Mouse (Mus musculus) intestine, embryonic 14.5 days (tissue): ENCODE results near the gene Drg1. TPM values are rescaled to one million over a fixed set of nuclear protein-coding genes. Genes with fewer than 3 reads are reported as not detected.

Source experiments
- ATAC-seq: fragments of 200-750 bp; cut with Nextera tagmentation; replicated peaks from 2 replicates; pipeline ENCODE4 v1.8.0; 2017; ENCODE audit warnings: low read depth, moderate number of reproducible peaks, moderate TSS enrichment, moderate library complexity; ENCODE audit not compliant: low FRiP score, low TSS enrichment
- DNase-seq: peaks from one replicate; pipeline ENCODE4 v3.0.0-alpha.2; 2018; ENCODE audit warnings: low spot score
- H3K27ac ChIP-seq: fragments of 300-500 bp; sonication (generic); 2 replicates; pipeline ENCODE4 v1.5.1; 2014; ENCODE audit warnings: low read depth, mild to moderate bottlenecking, control low read depth
- H3K27me3 ChIP-seq: fragments of 300-500 bp; sonication (generic); replicated peaks from 2 replicates; pipeline ENCODE4 v1.6.1; 2014; ENCODE audit warnings: low read length, control low read depth; ENCODE audit not compliant: control insufficient read depth, insufficient read depth
- H3K36me3 ChIP-seq: fragments of 300-500 bp; sonication (generic); 2 replicates; pipeline ENCODE4 v1.6.1; 2014; ENCODE audit warnings: low read length, control low read depth; ENCODE audit not compliant: control insufficient read depth, insufficient read depth
- H3K4me1 ChIP-seq: fragments of 300-500 bp; sonication (generic); replicated peaks from 2 replicates; pipeline ENCODE4 v1.6.1; 2014; ENCODE audit warnings: low read length, control low read depth, mixed read lengths; ENCODE audit not compliant: control insufficient read depth, insufficient read depth
- H3K4me2 ChIP-seq: fragments of 300-500 bp; sonication (generic); 2 replicates; pipeline ENCODE4 v1.6.1; 2014; ENCODE audit warnings: low read length
- H3K4me3 ChIP-seq: fragments of 300-500 bp; sonication (generic); 2 replicates; pipeline ENCODE4 v1.5.1; 2014; ENCODE audit warnings: low read depth, low read length, control low read depth, mixed read lengths
- H3K9ac ChIP-seq: fragments of 300-500 bp; sonication (generic); 2 replicates; pipeline ENCODE4 v1.6.1; 2014; ENCODE audit warnings: mild to moderate bottlenecking, low read length
- H3K9me3 ChIP-seq: fragments of 300-500 bp; sonication (generic); 2 replicates; pipeline ENCODE4 v1.6.1; 2016; ENCODE audit warnings: low read length, control low read depth; ENCODE audit not compliant: control insufficient read depth
- WGBS: fragments of 180-500 bp; shearing (Covaris S2); extraction: QIAGEN DNeasy Blood & Tissue Kit; methylation state at CpG from one replicate; pipeline ENCODE4 v1.1.7; 2014; 5-methylcytosine and 5-hydroxymethylcytosine counted together
- polyA plus RNA-seq: library from polyadenylated mRNA; unstranded; fragments of >200 nt; fragmentation: Nextera tagmentation; extraction: Ambion mirVana; gene quantifications from 2 replicates; pipeline ENCODE4 v1.2.1, GENCODE M21; 2014

Drg1 gene
- polyA plus RNA-seq, 1 experiment from 2014 or later: 221 TPM

DNA sequence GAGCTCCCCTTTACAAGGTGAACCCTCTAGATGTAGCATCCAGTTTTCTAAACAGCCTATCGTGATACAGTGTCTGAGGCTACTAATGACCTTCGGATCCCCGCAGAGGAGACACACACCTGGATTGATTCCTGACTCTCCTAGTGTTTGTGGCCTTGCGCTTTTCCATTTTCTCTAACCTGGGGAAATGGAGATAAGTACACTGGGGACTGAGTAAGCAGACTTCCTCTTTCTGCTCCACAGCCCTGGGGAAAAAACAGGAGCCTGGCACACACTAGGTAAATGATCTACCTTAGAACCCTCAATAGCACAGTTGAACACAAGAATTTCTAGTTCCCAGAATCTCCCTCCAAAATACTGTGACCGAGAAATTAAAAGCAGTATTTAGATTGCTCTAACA is 21.7 kb upstream of the Drg1 start:
- peak overlapping the region; percentile 95 for H3K4me2 ChIP-seq
- H3K27ac ChIP-seq: peak overlapping the region; percentile 100
- no peaks in the 10 kb centered on the region for H3K27me3 ChIP-seq
- no peaks in the 10 kb centered on the region for H3K36me3 ChIP-seq
- no peak for ATAC-seq
- peak overlapping the region; percentile 98; the same call in 1 of the 2 replicates for H3K9ac ChIP-seq
- no peaks in the 10 kb centered on the region for H3K9me3 ChIP-seq
- no peak for DNase-seq
- WGBS: 64% methylated on average over 5 of the region's 5 CpGs
- peak overlapping the region; percentile 81 for H3K4me3 ChIP-seq
- peaks cover 14% of the 10 kb centered on the region for H3K4me1 ChIP-seq

DNA sequence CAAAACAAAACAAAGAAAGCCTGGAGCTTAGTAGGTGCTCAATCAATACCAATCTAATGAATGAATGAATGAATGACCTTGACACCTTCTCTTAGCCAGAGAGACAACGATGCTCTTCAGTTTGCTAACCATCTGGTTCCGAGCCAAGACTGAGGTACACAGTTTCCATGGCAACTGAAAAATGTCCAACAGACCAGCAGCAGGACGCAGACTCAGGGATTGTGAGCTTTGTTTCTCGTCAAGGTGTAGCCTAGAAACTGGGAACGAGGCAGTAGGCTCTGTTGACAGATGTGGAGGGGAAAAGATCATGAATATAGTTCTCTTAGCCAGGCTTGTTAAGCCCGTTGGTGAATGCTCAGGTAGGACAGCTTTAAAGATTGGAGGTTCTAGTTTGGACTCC is 20.9 kb upstream of the Drg1 start:
- H3K27ac ChIP-seq: no peak overlapping the region
- H3K9ac ChIP-seq: no peak overlapping the region
- no peaks in the 10 kb centered on the region for H3K9me3 ChIP-seq
- 23% methylated on average over 6 of the region's 6 CpGs for WGBS
- H3K27me3 ChIP-seq: no peaks in the 10 kb centered on the region
- no peak for ATAC-seq
- H3K36me3 ChIP-seq: no peaks in the 10 kb centered on the region
- H3K4me3 ChIP-seq: no peak overlapping the region
- no peak overlapping the region for H3K4me2 ChIP-seq
- H3K4me1 ChIP-seq: peaks cover 13% of the 10 kb centered on the region
- DNase-seq: no peak

DNA sequence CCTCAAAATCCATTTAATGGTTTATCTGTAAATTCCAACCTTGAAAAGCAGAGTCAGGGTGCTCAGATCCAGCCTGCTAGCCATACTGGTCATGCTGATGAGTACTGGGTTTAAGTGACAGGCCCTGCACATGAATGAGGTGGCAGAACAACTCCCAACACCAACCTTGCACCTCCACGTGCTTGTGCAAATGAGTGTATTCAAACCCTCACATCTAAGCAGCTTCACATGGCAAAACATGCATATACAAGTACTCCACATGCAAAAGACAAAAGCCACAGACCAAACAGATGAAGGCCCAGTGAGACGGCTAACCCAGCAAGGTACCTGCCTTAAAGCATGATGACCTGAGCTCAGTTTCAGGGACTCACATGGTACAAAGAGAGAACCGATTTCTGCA is 19.7 kb upstream of the Drg1 start:
- H3K4me2 ChIP-seq: no peak overlapping the region
- no peak overlapping the region for H3K27ac ChIP-seq
- no peak for DNase-seq
- H3K4me3 ChIP-seq: no peak overlapping the region
- H3K9me3 ChIP-seq: peaks cover under 1% of the 10 kb centered on the region; the same call in 1 of the 2 replicates
- H3K27me3 ChIP-seq: no peaks in the 10 kb centered on the region
- H3K36me3 ChIP-seq: no peaks in the 10 kb centered on the region
- peaks cover 13% of the 10 kb centered on the region for H3K4me1 ChIP-seq
- no peak for ATAC-seq
- WGBS: 85% methylated on average over 3 of the region's 3 CpGs
- H3K9ac ChIP-seq: no peak overlapping the region

GRCm38 (mm10) chr11:3283645-3284044 is 17.4 kb upstream of the Drg1 start:
- peaks cover 13% of the 10 kb centered on the region for H3K4me1 ChIP-seq
- no peaks in the 10 kb centered on the region for H3K27me3 ChIP-seq
- peaks cover 8% of the 10 kb centered on the region for H3K9me3 ChIP-seq
- ATAC-seq (no peak), DNase-seq (no peak)
- no peaks in the 10 kb centered on the region for H3K36me3 ChIP-seq
- WGBS: 94% methylated on average over 6 of the region's 6 CpGs
- no peak overlapping the region for H3K27ac ChIP-seq
- no peak overlapping the region for H3K9ac ChIP-seq
- no peak overlapping the region for H3K4me3 ChIP-seq
- H3K4me2 ChIP-seq: no peak overlapping the region

- DNase-seq (no peak), ATAC-seq (no peak)
- WGBS: 79% methylated on average over 6 of the region's 6 CpGs
- no peak overlapping the region for H3K9ac ChIP-seq
- H3K4me2 ChIP-seq: no peak overlapping the region
- no peaks in the 10 kb centered on the region for H3K27me3 ChIP-seq
- no peak overlapping the region for H3K4me3 ChIP-seq
- no peaks in the 10 kb centered on the region for H3K36me3 ChIP-seq
- H3K27ac ChIP-seq: no peak overlapping the region
- peaks cover 8% of the 10 kb centered on the region for H3K9me3 ChIP-seq
- peaks cover 9% of the 10 kb centered on the region for H3K4me1 ChIP-seq
Observed at GRCm38 (mm10) chr11:3282887-3283286, 16.7 kb upstream of the Drg1 start.

GRCm38 (mm10) chr11:3279729-3280128 is 13.5 kb upstream of the Drg1 start:
- no peak overlapping the region for H3K4me2 ChIP-seq
- no peaks in the 10 kb centered on the region for H3K4me1 ChIP-seq
- 83% methylated on average over 2 of the region's 2 CpGs for WGBS
- no peak for ATAC-seq
- H3K36me3 ChIP-seq: no peaks in the 10 kb centered on the region
- H3K27ac ChIP-seq: no peak overlapping the region
- H3K4me3 ChIP-seq: no peak overlapping the region
- no peaks in the 10 kb centered on the region for H3K27me3 ChIP-seq
- H3K9ac ChIP-seq: no peak overlapping the region
- DNase-seq: no peak
- peaks cover 8% of the 10 kb centered on the region for H3K9me3 ChIP-seq

GRCm38 (mm10) chr11:3278351-3278750 is 12.1 kb upstream of the Drg1 start:
- DNase-seq (no peak), ATAC-seq (no peak)
- no peaks in the 10 kb centered on the region for H3K36me3 ChIP-seq
- H3K9ac ChIP-seq: no peak overlapping the region
- no peaks in the 10 kb centered on the region for H3K4me1 ChIP-seq
- no peak overlapping the region for H3K27ac ChIP-seq
- 56% methylated on average over 5 of the region's 5 CpGs for WGBS
- no peak overlapping the region for H3K4me2 ChIP-seq
- peaks cover 8% of the 10 kb centered on the region for H3K9me3 ChIP-seq
- no peak overlapping the region for H3K4me3 ChIP-seq
- no peaks in the 10 kb centered on the region for H3K27me3 ChIP-seq

DNA sequence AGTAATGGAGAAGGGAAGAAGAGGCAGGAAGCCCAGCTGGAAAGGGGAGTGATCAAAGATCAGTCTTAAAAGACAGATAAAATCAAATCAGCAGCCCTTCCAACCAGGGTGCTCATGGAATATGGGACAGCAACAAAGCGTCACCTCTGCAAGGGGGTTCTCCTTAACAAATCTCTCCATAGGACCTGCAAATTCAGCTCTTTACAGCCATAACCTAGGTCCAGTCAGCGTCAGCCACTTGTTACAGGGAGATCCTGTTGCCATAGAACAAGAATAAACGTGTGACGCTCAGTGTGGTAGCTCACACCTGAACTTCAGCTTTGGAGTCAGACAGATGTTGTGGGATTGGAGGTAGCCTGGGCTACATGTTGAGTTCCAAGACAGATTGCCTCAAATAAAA is 3.0 kb upstream of the Drg1 start:
- H3K27ac ChIP-seq: no peak overlapping the region
- H3K9me3 ChIP-seq: no peaks in the 10 kb centered on the region
- H3K9ac ChIP-seq: no peak overlapping the region
- H3K4me3 ChIP-seq: no peak overlapping the region
- peaks cover 16% of the 10 kb centered on the region for H3K4me1 ChIP-seq
- no peak for ATAC-seq
- H3K36me3 ChIP-seq: peaks cover 2% of the 10 kb centered on the region; the same call in 1 of the 2 replicates
- WGBS: 41% methylated on average over 4 of the region's 4 CpGs
- no peak overlapping the region for H3K4me2 ChIP-seq
- DNase-seq: no peak
- no peaks in the 10 kb centered on the region for H3K27me3 ChIP-seq

DNA sequence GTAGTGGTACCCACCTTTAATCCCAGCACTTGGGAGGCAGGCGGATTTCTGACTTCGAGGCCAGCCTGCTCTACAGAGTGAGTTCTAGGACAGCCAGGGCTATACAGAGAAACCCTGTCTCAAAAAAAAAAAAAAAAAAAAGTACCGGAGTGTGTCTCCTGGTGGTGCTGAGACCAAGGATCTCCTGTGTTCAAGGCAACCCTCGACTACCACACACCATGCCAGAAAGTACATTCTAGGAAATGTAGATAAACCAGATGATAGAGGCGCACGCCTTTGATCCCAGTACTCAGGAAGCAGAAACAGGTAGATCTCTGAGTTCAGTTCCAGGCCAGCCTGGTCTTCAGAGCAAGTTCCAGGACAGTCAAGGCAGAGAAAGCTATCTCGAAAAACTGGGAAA is 918 bp upstream of the Drg1 start:
- peaks cover 18% of the 10 kb centered on the region for H3K4me1 ChIP-seq
- peak overlapping the region; percentile 98 for H3K9ac ChIP-seq
- H3K4me2 ChIP-seq: peak overlapping the region; percentile 65
- H3K4me3 ChIP-seq: peak overlapping the region; percentile 93
- DNase-seq (no peak), ATAC-seq (peak; percentile 1; the same call in 1 of the 2 replicates)
- WGBS: 55% methylated on average over 7 of the region's 7 CpGs
- H3K27ac ChIP-seq: peak overlapping the region; percentile 94; the same call in 1 of the 2 replicates
- H3K9me3 ChIP-seq: no peaks in the 10 kb centered on the region
- H3K36me3 ChIP-seq: peaks cover 22% of the 10 kb centered on the region
- H3K27me3 ChIP-seq: no peaks in the 10 kb centered on the region
